Mouse (Mus musculus) limb, embryonic 10.5 days (tissue): ENCODE results near the gene Rbbp9. TPM values are rescaled to one million over a fixed set of nuclear protein-coding genes. Genes with fewer than 3 reads are reported as not detected.
"Not testable (repeated sequence)": the region's sequence is repeated elsewhere in the genome, so short reads cannot be mapped to it uniquely, and the experiment has no call there.

ENCODE experiments used
- DNase-seq: peaks from one replicate; pipeline ENCODE4 v3.0.0-alpha.2; 2017; ENCODE audit warnings: low spot score
- H3K27ac ChIP-seq: fragments of 300-500 bp; sonication (generic); 2 replicates; pipeline ENCODE4 v1.5.1; 2016; ENCODE audit warnings: mild to moderate bottlenecking
- H3K27me3 ChIP-seq: fragments of 300-500 bp; sonication (generic); 2 replicates; pipeline ENCODE4 v1.6.1; 2016; ENCODE audit warnings: low read depth, mild to moderate bottlenecking; ENCODE audit not compliant: poor library complexity, severe bottlenecking
- H3K36me3 ChIP-seq: fragments of 300-500 bp; sonication (generic); 2 replicates; pipeline ENCODE4 v1.6.1; 2016; ENCODE audit warnings: mild to moderate bottlenecking, moderate library complexity
- H3K4me1 ChIP-seq: fragments of 300-500 bp; sonication (generic); 2 replicates; pipeline ENCODE4 v1.6.1; 2016
- H3K4me3 ChIP-seq: fragments of 300-500 bp; sonication (generic); 2 replicates; pipeline ENCODE4 v1.5.1; 2016; ENCODE audit warnings: mild to moderate bottlenecking, moderate library complexity
- H3K9me3 ChIP-seq: fragments of 300-500 bp; sonication (generic); replicated peaks from 2 replicates; pipeline ENCODE4 v1.6.1; 2016; ENCODE audit warnings: mild to moderate bottlenecking
- WGBS: fragments of 180-500 bp; shearing (Covaris S2); methylation state at CpG from one replicate; pipeline ENCODE4 v1.1.7; 2016; 5-methylcytosine and 5-hydroxymethylcytosine counted together
- polyA plus RNA-seq: library from polyadenylated mRNA; unstranded; fragments of >200 nt; fragmentation: Nextera tagmentation; extraction: Ambion mirVana; gene quantifications from 2 replicates; pipeline ENCODE4 v1.2.1, GENCODE M21; 2016

Rbbp9 gene
- polyA plus RNA-seq = 66.0 and 67.0 TPM in 2 replicates

DNA sequence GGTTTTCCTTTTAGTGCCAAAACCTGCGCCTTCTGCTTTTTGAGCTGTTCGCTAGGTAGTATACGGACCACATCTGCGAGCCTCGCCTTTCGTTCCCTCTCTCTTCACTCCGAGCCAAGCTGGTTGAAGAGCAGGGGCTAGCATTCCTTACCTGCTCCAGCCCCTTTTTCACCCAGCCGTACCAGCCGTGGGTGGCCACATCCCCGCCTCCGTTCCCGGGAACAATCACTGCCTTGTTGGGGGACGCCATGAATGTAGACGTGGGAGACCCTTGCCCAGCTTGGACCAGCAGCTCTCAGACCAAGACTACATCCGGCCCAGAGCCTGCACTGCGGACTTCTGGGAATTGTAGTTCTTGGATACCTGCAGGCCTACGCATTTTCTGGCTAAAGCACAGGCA lies at the start of gene Rbbp9:
Rbbp9 (minus strand) TSS at position 341 of the 400 bp plus-strand sequence.
- Histone ChIP-seq H3K27me3 (no peaks in the 10 kb centered on the region), H3K9me3 (no peaks in the 10 kb centered on the region), H3K36me3 (peaks cover 28% of the 10 kb centered on the region), H3K27ac (peak within 1 kb of the TSS; percentile 90), H3K4me1 (peaks cover 3% of the 10 kb centered on the region; the same call in 1 of the 2 replicates), H3K4me3 (peak within 1 kb of the TSS; percentile 67)
- WGBS = 2% methylated on average over 17 of the region's 17 CpGs
- DNase-seq = peak; percentile 80

DNA sequence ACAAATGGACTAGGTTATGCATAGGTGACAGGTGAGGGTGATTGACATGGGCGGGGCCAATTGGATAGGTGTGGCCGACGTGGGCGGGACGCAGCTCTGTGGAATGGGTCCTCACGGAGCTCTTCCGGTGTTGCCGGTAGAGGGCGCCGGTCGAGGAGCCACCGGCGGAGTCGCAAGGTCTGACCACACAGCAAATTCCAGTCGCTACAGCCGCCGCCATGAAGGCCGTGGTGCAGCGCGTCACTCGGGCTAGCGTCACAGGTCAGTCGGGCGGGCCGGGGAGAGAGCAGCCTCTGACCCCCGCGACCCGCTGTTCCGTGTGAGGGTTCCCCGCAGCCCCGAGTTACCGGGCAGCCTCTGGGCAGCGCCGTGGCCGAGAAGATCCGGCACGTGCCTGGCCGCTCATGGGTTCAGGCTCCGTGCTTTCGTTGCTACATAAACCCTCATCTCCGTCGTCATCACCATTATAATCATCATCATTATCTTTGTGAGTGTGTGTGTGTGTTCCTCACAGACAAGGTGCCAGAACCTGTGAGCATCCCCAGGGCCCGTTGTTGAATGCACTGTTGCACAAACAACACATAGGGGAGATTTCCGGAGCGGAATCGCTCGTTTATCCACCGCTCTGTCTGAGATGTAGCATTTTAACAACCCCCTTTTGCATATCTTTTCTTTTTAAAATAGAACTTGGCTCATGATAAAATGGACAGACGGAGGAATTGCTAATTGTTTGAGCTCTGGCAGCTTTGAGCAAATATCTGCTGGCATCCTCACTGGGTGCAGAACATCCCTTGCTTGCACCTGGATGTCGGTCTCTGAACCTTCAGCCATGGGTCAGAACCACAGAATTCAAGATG lies 49.4 kb upstream of the Rbbp9 start, which contains the start of gene Dtd1:
Dtd1 (plus strand) TSS at position 67 of the 857 bp plus-strand sequence.
- Histone ChIP-seq H3K27ac (peak within 1 kb of the TSS; percentile 95), H3K4me3 (peak within 1 kb of the TSS; percentile 71), H3K4me1 (peaks cover 6% of the 10 kb centered on the region), H3K27me3 (no peaks in the 10 kb centered on the region), H3K9me3 (no peaks in the 10 kb centered on the region), H3K36me3 (peaks cover 8% of the 10 kb centered on the region)
- WGBS = 3% methylated on average over 50 of the region's 50 CpGs
- DNase-seq = peak; percentile 92

DNA sequence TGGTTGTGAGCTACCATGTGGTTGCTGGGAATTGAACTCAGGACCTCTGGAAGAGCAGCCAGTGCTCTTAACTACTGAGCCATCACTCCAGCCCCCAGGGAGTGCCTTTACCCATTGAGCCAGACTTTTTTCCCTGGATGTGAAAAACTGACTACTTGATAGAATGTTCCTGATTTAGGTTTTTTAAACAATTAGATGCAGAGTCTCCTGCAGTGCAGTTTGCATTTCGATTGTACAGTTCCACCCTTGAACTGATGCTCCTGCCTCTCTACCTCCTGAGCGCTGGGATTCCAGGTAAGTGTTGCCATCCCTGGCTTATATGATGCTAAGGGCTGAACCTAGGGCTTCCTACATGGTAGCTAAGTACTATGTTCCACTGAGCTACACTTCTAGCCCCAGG lies 47.3 kb upstream of the Rbbp9 start:
- peaks cover 12% of the 10 kb centered on the region for H3K4me1 ChIP-seq
- H3K27ac ChIP-seq = no peak overlapping the region
- no peak overlapping the region for H3K4me3 ChIP-seq
- H3K36me3 ChIP-seq = peaks cover 8% of the 10 kb centered on the region
- H3K9me3 ChIP-seq = no peaks in the 10 kb centered on the region
- WGBS = 80% methylated on average over 2 of the region's 2 CpGs
- H3K27me3 ChIP-seq = no peaks in the 10 kb centered on the region
- DNase-seq = no peak

DNA sequence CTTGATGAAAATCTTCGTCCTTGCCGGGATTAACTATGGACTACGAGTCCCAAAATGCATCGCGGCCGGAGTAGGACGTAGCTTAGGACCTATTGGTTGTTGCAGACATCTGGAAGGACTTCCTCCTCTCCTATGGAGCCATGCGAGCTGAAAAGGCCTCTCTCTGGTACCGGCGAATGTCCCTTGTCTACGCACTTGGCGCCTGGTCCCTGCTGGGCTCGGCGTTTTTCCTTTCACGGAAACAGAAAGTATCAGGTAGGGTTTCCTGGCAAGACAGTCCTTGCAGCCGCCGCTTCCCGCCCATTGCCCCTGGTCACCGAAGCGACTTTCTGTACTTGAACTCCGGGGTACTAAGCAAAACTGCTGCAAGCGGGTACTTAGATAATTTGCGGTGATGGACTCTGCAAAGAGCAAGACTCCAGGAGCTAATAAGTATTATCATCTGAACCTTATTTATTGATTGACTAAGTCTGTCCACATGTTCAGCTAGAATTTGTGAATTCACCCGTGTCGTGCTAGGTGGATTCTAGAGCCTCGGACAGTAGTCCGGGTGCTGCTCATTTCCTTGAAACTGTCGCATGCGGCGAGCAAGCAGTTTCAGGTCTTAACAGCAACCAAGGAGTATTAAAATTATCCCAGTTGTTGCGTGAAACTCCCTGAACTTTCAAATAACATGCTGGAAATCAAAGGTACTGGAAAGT lies 43.4 kb upstream of the Rbbp9 start, which contains the start of gene Smim26:
Smim26 (plus strand) TSS at position 104 of the 701 bp plus-strand sequence.
- 2% methylated on average over 31 of the region's 31 CpGs for WGBS
- Histone ChIP-seq H3K36me3 (peaks cover 27% of the 10 kb centered on the region), H3K27ac (peak within 1 kb of the TSS; percentile 83), H3K4me3 (peak within 1 kb of the TSS; percentile 67), H3K27me3 (no peaks in the 10 kb centered on the region), H3K9me3 (no peaks in the 10 kb centered on the region), H3K4me1 (peaks cover 6% of the 10 kb centered on the region)
- DNase-seq = peak; percentile 75

DNA sequence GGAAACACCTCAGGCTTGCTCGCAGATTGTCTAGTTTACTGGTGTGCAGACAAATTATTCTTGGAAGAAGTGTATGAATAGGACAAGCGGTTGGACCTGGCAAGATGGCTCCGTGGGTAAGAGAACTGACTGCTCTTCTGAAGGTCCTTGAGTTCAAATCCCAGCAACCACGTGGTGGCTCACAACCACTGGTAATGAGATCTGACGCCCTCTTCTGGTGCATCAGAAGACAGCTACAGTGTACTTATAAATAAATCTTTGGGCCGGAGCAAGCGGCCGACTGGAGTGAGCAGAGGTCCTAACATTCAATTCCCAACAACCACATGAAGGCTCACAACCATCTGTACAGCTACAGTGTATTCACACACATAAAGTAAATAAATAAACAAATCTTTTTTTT lies 42.4 kb upstream of the Rbbp9 start:
- WGBS = 68% methylated on average over 8 of the region's 8 CpGs
- H3K9me3 ChIP-seq, DNase-seq, H3K27ac ChIP-seq, H3K4me1 ChIP-seq, H3K4me3 ChIP-seq, H3K27me3 ChIP-seq: not testable (repeated sequence)
- H3K36me3 ChIP-seq = peaks cover 38% of the 10 kb centered on the region

DNA sequence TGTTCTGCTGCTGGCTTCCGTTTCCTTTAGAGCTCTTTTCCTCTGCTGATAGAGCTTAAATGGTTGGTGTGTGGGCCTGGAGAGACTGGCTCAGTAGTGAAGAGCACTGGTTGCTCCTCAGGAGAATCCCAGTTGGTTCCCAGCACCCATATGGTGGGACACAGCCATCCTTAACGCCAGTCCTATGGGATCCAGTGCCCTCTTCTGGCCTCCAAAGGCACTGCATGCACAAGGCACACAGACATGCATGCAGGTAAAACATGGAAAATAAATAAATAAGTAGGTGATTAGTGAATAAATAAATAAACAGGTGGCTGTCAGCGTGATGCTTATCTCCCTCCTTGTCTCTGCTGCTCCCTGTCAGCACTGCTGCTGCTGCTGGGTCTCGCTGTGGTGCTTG lies 38.1 kb upstream of the Rbbp9 start:
- H3K36me3 ChIP-seq = peaks cover 72% of the 10 kb centered on the region

DNA sequence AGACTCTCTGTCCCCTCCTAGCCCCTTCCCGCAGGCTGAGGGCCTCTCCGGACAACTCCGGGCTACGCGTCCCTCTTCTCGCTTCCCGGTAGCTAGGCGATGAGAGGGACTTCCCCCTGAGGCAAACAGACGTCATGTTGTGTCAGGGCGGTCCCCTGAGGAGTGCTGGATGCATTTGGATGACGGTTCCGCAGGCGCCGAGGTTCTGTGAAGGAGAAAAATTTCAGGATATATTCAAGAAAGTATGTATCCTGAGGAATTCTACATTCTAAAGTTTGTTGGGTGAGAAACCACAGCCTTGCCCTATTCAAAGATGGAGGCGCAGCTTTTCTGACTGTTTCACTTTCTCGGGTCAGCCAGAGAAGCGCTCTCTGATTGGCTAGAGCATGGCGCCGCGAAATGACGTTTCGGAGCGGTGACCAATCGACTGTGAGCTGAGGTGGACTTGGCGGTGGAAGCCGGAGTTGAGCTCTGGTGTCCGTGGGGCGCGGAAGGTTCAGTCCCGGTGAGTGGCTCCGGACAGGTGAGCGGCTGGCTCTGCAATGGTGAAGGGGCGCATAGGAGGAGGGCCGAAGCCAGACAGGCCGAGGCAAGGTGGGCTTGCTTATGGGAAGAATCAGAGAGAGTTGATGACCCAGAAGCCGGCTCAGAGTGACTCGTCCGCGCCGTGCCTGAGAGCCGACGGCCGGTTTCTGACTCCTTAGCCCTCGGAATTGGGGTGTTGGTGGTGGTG lies 5.3 kb upstream of the Rbbp9 start, which contains the start of gene Sec23b:
Sec23b (plus strand) TSS at position 410 of the 733 bp plus-strand sequence.
- H3K4me1 ChIP-seq = peaks cover 5% of the 10 kb centered on the region
- H3K27ac ChIP-seq = peak within 1 kb of the TSS; percentile 91
- under 1% methylated on average over 44 of the region's 44 CpGs for WGBS
- no peaks in the 10 kb centered on the region for H3K27me3 ChIP-seq
- H3K36me3 ChIP-seq = peaks cover 17% of the 10 kb centered on the region
- DNase-seq = peak; percentile 91
- H3K4me3 ChIP-seq = peak within 1 kb of the TSS; percentile 75
- H3K9me3 ChIP-seq = no peaks in the 10 kb centered on the region

More for the DNA sequence above, 38.1 kb upstream of the Rbbp9 start:
- H3K9me3 ChIP-seq = no peaks in the 10 kb centered on the region
- H3K27me3 ChIP-seq = no peaks in the 10 kb centered on the region
- H3K27ac ChIP-seq = no peak overlapping the region
- no peak overlapping the region for H3K4me3 ChIP-seq
- WGBS = 81% methylated on average over 4 of the region's 4 CpGs
- H3K4me1 ChIP-seq = no peaks in the 10 kb centered on the region
- DNase-seq = no peak

DNA sequence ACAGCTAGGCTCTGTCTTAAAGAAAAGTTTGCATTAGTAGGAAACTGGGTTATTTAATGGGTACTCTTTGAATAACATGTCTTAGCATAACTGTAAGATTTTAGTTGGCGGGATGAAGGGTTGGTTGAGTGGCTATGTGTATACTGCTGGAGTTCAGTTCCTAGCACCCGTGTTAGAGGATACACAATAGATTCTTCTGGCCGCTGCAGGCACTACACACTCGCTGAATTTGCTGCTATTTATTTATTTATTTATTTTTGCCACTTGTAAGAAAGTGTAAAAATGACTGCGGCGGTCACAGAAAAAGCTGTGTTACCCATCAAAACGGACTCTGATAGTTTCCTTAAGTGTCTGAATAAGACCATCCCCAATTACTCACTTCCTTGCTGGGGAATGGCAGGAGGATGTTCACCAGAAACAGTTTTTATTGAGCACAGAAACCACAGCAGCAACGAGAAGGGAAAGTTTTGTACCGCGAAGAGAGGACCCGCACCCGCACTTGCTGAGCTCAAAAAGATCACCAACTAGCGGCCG lies 4.7 kb upstream of the Rbbp9 start:
- Histone ChIP-seq H3K4me1 (peaks cover 5% of the 10 kb centered on the region), H3K36me3 (peaks cover 13% of the 10 kb centered on the region), H3K27ac (peak overlapping the region; percentile 91), H3K4me3 (peak overlapping the region; percentile 75), H3K9me3 (no peaks in the 10 kb centered on the region), H3K27me3 (no peaks in the 10 kb centered on the region)
- peak; percentile 34 for DNase-seq
- 5% methylated on average over 14 of the region's 14 CpGs for WGBS

DNA sequence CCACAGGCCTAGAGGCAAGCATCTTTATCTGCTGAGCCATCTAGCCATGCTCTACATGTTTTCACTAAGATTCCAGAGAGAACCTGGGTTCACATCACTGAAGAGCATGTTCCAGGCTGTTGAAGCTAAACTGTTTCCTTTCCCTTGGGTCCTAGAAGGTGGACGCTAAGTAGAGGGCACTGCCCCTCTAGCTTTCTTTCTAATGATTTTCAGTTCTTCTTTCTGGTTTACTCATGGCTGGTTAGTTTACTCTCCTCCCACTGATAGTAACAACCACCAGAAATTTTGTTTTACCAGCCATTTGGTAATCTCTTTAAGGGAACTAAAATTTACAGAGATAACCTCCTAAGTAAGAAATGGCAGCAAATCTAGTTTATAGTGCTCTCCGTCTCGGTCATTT lies 3.2 kb upstream of the Rbbp9 start:
- DNase-seq = no peak
- 91% methylated on average over 3 of the region's 3 CpGs for WGBS
- H3K4me1 ChIP-seq = peaks cover 8% of the 10 kb centered on the region

DNA sequence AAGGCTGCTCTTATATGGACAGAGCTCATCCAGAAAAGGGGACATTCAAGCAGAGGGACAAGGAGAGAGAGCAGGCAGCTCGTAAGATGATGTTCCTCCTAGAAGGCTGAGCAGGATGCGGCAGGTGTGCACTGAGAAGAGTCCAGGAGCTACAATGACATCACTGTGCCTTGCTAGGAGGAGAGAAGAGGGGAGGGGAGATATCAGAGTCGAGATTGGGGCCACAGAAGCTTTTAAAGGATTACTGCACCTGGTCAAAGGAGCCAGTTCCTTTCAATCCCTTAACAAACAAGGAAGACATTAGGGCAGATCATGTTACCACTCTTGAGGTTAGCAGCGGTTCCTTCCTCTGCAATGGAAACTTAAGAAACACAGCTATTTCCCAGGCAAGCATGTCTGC lies 3.1 kb downstream of the Rbbp9 start:
- WGBS = 82% methylated on average over 4 of the region's 4 CpGs
- no peak for DNase-seq
- Histone ChIP-seq H3K4me3 (no peak overlapping the region), H3K27ac (no peak overlapping the region), H3K9me3 (no peaks in the 10 kb centered on the region), H3K4me1 (peaks cover 3% of the 10 kb centered on the region; the same call in 1 of the 2 replicates), H3K36me3 (peaks cover 57% of the 10 kb centered on the region), H3K27me3 (no peaks in the 10 kb centered on the region)

More for the DNA sequence above, 3.2 kb upstream of the Rbbp9 start:
- Histone ChIP-seq H3K27me3 (no peaks in the 10 kb centered on the region), H3K36me3 (no peaks in the 10 kb centered on the region; the same call in 1 of the 2 replicates), H3K4me3 (no peak overlapping the region), H3K9me3 (no peaks in the 10 kb centered on the region), H3K27ac (no peak overlapping the region)

DNA sequence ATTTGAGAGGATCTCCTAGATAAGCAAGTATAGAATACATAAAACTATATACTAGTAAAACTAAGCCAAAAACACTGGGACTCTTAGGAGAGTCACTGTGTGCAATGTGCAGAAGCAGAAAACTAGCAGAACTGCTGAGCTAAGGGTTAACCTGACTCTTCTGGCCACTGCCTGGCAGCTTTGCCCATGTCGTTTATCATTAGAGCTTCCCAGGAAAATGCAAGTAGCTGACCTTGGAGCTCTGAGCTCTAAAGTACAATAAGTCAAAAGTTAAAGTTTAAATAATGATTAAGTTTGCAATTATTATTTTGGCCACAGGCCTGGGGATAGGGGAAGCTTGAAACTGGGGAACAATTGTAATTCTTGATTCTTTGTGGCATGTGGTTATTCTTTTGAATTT lies 5.2 kb downstream of the Rbbp9 start:
- 58% methylated on average over 1 of the region's 1 CpGs for WGBS
- Histone ChIP-seq H3K27ac (no peak overlapping the region), H3K27me3 (no peaks in the 10 kb centered on the region), H3K36me3 (peaks cover 77% of the 10 kb centered on the region), H3K9me3 (no peaks in the 10 kb centered on the region), H3K4me3 (no peak overlapping the region), H3K4me1 (peaks cover 3% of the 10 kb centered on the region; the same call in 1 of the 2 replicates)
- no peak for DNase-seq

DNA sequence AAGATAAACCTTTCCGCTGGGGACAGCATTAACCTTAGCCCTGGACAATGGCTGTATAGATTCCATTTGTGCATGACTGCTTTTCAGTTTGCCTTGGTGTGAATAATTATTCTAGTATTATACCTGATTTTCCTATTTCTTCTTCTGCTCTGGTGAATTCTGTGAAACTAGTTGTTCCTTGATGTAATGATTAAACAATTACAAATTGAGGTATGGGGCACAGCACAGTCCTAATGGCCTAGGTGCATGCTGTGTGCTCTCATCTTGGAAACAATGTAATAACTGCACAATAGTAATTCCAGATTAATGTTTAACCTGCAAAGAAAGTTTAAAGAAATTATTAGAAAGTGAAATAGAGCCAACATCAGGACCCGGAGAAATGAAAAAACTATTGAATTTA lies 5.6 kb downstream of the Rbbp9 start:
- Histone ChIP-seq H3K4me1 (peaks cover 3% of the 10 kb centered on the region; the same call in 1 of the 2 replicates), H3K9me3 (no peaks in the 10 kb centered on the region), H3K36me3 (peaks cover 81% of the 10 kb centered on the region), H3K27me3 (no peaks in the 10 kb centered on the region), H3K27ac (no peak overlapping the region), H3K4me3 (no peak overlapping the region)
- 97% methylated on average over 2 of the region's 2 CpGs for WGBS
- DNase-seq = no peak
